Mouse (Mus musculus) spleen, postnatal 0 days (tissue): ENCODE results near the gene Trp53i13. TPM values are rescaled to one million over a fixed set of nuclear protein-coding genes. Genes with fewer than 3 reads are reported as not detected.

ENCODE experiments used
- polyA plus RNA-seq: library from polyadenylated mRNA; unstranded; fragments of >200 nt; fragmentation: Nextera tagmentation; extraction: Ambion mirVana; gene quantifications from 2 replicates; pipeline ENCODE4 v1.2.1, GENCODE M21; 2015

Gene Trp53i13
- 10.0 and 12.9 TPM in 2 replicates for polyA plus RNA-seq

GRCm38 (mm10) chr11:77515637-77516552 lies at the start of gene Trp53i13:
Gene Trp53i13, minus strand, starts transcription at chr11:77515980.

DNA sequence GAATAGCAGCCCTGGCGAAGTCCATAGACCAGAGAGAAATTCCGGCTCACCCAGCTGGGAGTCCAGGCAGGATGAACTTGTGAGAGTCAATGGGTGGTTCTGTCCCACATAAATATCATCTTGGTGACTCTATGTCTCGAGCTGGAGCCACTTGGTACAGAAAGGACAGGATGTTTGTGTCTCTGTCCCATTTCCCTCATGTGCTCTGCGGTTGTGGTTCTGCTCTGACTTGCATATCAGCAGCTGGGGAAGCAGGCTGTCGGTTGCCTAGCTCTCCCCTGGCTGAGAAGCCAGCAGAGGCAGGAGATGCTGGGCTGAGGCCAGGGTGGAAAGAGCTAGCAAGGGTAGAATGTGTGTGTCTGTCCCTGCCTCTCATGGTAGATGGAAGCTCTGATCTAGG lies 3.3 kb upstream of the Trp53i13 start, which contains the start of gene Gm10392:
Gm10392 (minus strand) TSS at position 156 of the 400 bp plus-strand sequence.

DNA sequence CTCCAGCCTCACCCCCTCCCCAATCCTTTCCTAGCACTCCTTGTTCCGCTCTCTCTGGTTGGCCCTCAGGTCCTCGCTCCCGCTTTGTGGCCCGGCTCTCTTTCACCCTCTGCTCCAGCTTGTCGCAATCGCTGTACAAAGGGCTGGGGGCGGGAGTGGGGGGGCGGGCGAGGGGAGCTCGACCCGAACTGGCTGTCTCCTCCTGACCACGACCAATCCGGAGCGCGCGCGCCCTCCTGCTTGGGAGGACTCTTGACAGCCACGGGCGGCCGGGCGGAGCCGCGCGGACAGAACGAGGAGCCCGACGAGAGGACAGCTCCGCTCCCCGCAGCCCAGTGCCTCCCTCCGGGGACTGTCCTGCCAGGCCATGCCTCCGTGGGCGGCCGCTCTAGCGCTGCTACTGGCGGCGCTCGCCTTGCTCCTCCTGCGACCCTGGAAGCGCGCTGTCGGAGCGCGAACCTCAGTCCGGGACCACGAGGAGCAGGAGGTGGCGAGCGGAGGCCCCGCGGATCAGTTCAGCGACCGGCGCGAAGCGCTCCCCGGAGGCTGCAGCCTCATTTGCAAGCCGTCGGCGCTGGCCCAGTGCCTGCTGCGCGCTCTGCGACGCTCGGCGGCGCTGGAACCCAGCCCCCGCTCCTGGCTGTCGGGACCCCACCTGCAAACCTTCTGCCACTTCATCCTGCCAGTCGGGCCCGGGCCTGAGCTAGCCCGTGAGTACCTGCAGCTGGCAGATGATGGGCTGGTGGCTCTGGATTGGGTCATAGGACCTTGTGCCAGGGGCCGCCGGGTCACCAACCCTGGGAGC lies 746 bp downstream of the Trp53i13 start, which contains the start of gene Abhd15:
Abhd15 (plus strand) TSS at position 290 of the 805 bp plus-strand sequence.

GRCm38 (mm10) chr11:77493512-77494343 lies 22.1 kb downstream of the Trp53i13 start, which contains the start of gene Git1:
Gene Git1, plus strand, starts transcription at chr11:77493562.

GRCm38 (mm10) chr11:77489591-77490235 lies 26.1 kb downstream of the Trp53i13 start, which contains the start of gene Ankrd13b:
Gene Ankrd13b, minus strand, starts transcription at chr11:77489678.

DNA sequence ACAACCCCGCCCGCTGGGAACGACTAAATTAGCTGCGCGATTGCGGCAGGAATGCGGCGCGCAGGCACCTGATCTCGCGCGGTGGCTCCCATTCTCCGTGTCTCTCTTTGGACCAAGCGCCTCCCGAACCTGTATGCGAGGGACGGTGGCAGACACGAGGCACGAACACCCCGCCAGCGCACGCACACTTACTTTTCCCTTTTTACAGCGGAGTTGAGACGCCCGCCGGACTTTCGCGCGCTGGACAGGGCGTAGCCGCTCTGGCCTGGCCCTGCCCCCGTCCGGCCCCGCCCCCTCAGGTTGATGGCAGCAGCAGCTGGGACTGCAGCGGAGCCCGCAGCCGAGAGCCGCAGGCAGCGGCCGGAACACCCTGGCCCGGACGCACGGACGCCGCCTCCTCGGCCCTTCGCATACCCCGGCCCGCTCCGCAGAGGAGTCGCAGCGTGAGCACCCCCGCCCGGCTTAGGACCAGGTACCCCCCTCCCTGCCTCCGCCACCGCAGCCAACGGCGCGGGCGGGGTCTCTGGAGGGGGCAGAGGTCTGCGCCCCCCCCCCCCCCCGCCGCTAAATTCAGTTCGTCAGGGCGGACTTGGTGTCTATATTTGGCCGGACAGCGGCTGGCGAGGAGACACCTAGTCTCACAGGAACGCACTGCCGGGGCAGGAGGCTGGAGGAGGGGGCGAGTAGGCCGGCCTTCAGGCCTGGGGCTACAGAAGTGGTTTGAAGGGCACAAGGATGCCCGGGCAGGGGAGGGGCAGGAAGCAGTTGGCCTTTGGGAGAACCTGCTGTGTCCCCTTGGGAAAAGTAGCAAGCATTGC lies 53.3 kb downstream of the Trp53i13 start, which contains the start of gene Coro6:
Coro6 (plus strand) TSS at position 129 of the 818 bp plus-strand sequence.

Other genes with a start within 250 kb of the Trp53i13 start
- 0.07 TPM in 1 of 2 replicates, not detected in the other for gene Coro6, start 53.6 kb downstream of the Trp53i13 start, polyA plus RNA-seq
- 1.6 and 1.7 TPM in 2 replicates for gene Ankrd13b, start 26.3 kb downstream of the Trp53i13 start, polyA plus RNA-seq
- gene Git1, start 22.4 kb downstream of the Trp53i13 start, polyA plus RNA-seq: 4.1 and 4.4 TPM in 2 replicates
- 3.6 and 4.5 TPM in 2 replicates for gene Abhd15, start 859 bp downstream of the Trp53i13 start, polyA plus RNA-seq
- 0.17 and 0.22 TPM in 2 replicates for gene Gm10392, start 3.2 kb upstream of the Trp53i13 start, polyA plus RNA-seq
- 8.0 and 9.8 TPM in 2 replicates for gene Taok1, start 91.8 kb upstream of the Trp53i13 start, polyA plus RNA-seq
- 4.0 and 4.5 TPM in 2 replicates for gene Nufip2, start 170.2 kb upstream of the Trp53i13 start, polyA plus RNA-seq
- gene Cryba1, start 209.3 kb upstream of the Trp53i13 start, polyA plus RNA-seq: not detected in 2 replicates
- gene Myo18a, start 247.3 kb upstream of the Trp53i13 start, polyA plus RNA-seq: 19.3 and 24.5 TPM in 2 replicates